Mouse (Mus musculus) forebrain, embryonic 12.5 days (tissue): ENCODE data around the gene Atp10b. TPM values are rescaled to one million over a fixed set of nuclear protein-coding genes. Genes with fewer than 3 reads are reported as not detected.
A peak's percentile ranks its signal among the peaks of the same experiment; 100 is the strongest.

Experiments used
- ATAC-seq: fragments of 200-750 bp; cut with Nextera tagmentation; 2 replicates; pipeline ENCODE4 v1.8.0; 2017; ENCODE audit warnings: moderate TSS enrichment; ENCODE audit not compliant: low FRiP score
- H3K27ac ChIP-seq: fragments of 300-500 bp; sonication (generic); 2 replicates; pipeline ENCODE4 v1.5.1; 2016; ENCODE audit warnings: mild to moderate bottlenecking
- H3K27me3 ChIP-seq: fragments of 300-500 bp; sonication (generic); 2 replicates; pipeline ENCODE4 v1.6.1; 2016; ENCODE audit warnings: mild to moderate bottlenecking
- H3K36me3 ChIP-seq: fragments of 300-500 bp; sonication (generic); replicated peaks from 2 replicates; pipeline ENCODE4 v1.6.1; 2016; ENCODE audit warnings: mild to moderate bottlenecking
- H3K4me1 ChIP-seq: fragments of 300-500 bp; sonication (generic); 2 replicates; pipeline ENCODE4 v1.6.1; 2016
- H3K4me2 ChIP-seq: fragments of 300-500 bp; sonication (generic); 2 replicates; pipeline ENCODE4 v1.6.1; 2016; ENCODE audit warnings: mild to moderate bottlenecking, moderate library complexity
- H3K4me3 ChIP-seq: fragments of 300-500 bp; sonication (generic); replicated peaks from 2 replicates; pipeline ENCODE4 v1.5.1; 2016; ENCODE audit warnings: mild to moderate bottlenecking
- H3K9ac ChIP-seq: fragments of 300-500 bp; sonication (generic); 2 replicates; pipeline ENCODE4 v1.6.1; 2016; ENCODE audit warnings: mild to moderate bottlenecking
- H3K9me3 ChIP-seq: fragments of 300-500 bp; sonication (generic); 2 replicates; pipeline ENCODE4 v1.6.1; 2016
- WGBS: fragments of 180-500 bp; shearing (Covaris S2); methylation state at CpG from one replicate; pipeline ENCODE4 v1.1.7; 2016; 5-methylcytosine and 5-hydroxymethylcytosine counted together
- polyA plus RNA-seq: library from polyadenylated mRNA; unstranded; fragments of >200 nt; fragmentation: Nextera tagmentation; extraction: Ambion mirVana; gene quantifications from 2 replicates; pipeline ENCODE4 v1.2.1, GENCODE M21; 2016

Gene Atp10b
- polyA plus RNA-seq, 1 experiment from 2014 or later = 0.10 TPM

- Histone ChIP-seq H3K27ac (no peak overlapping the region), H3K9me3 (no peaks in the 10 kb centered on the region), H3K27me3 (no peaks in the 10 kb centered on the region), H3K4me3 (no peak overlapping the region), H3K4me2 (no peak overlapping the region), H3K36me3 (no peaks in the 10 kb centered on the region), H3K9ac (no peak overlapping the region), H3K4me1 (no peaks in the 10 kb centered on the region)
- no peak for ATAC-seq
- WGBS = 78% methylated on average over 9 of the region's 9 CpGs
Measured at GRCm38 (mm10) chr11:43160188-43160942, 10.7 kb downstream of the Atp10b start.

DNA sequence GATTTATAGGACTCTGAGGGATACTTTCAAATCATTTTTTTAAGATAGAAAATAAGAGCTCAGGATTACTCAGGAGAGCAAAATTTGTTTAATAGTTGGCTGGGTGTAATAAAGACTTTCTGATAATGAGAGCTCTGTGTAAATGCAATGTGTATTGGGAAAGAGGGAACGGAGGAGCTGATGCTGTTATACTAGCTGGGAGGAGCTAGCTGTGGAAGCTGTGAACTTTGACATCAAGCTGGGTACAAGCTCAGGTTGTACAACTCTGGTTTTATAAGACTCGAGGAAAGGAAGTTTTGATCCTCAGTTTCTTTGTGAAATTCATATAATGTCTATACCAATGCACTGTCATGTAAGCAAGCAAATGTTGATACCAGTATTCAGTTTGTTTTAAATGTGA, 20.9 kb downstream of the Atp10b start:
- Histone ChIP-seq H3K9me3 (no peaks in the 10 kb centered on the region), H3K4me2 (no peak overlapping the region), H3K36me3 (no peaks in the 10 kb centered on the region), H3K4me1 (no peaks in the 10 kb centered on the region), H3K4me3 (no peak overlapping the region), H3K27ac (no peak overlapping the region), H3K9ac (no peak overlapping the region), H3K27me3 (no peaks in the 10 kb centered on the region)
- ATAC-seq = no peak
- whole genome bisulfite sequencing = 87% methylated on average over 2 of the region's 2 CpGs

DNA sequence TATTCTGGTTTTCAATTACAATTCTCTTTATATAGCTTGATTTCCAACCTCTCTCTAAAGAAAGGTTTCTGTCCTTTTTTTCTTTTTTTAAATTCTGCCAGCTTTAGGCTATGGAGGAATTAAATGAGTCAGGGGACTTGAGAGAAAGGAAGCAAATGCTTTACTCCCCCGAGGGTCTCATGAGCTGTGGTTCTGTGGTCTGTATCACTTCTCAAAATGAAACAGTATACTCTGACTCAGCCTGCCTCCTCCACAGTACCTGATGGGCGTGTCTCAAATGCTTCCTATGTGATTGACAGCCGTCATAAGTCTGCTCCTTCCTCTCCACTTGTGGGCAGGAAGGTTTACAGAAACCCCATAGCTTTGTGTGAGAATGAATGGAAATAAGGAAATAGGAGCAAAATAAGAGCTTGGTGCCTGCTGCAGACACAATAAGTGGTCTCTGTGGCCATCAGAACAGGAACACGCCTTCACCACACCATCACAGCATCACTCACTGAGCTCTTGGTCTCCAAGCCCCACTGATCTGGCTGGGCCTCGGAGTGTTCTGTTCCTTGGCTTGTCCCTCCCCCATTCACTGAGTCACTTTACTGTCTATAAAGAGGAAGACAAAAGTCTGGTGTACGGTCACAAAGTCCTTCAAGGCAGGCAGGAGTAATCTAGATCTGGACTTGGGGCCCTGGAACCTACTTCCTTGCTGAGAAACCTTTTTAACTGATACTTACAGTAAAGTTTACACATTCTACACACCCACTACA, 24.9 kb downstream of the Atp10b start:
- Histone ChIP-seq H3K27me3 (no peaks in the 10 kb centered on the region), H3K4me3 (no peak overlapping the region), H3K4me1 (no peaks in the 10 kb centered on the region), H3K9me3 (no peaks in the 10 kb centered on the region), H3K4me2 (no peak overlapping the region), H3K27ac (no peak overlapping the region), H3K36me3 (no peaks in the 10 kb centered on the region), H3K9ac (no peak overlapping the region)
- 78% methylated on average over 6 of the region's 6 CpGs for WGBS
- no peak for ATAC-seq

- Histone ChIP-seq H3K36me3 (no peaks in the 10 kb centered on the region), H3K9ac (no peak overlapping the region), H3K27me3 (no peaks in the 10 kb centered on the region), H3K4me1 (no peaks in the 10 kb centered on the region), H3K4me3 (no peak overlapping the region), H3K4me2 (no peak overlapping the region), H3K9me3 (no peaks in the 10 kb centered on the region), H3K27ac (no peak overlapping the region)
- no peak for ATAC-seq
- 89% methylated on average over 2 of the region's 2 CpGs for WGBS
Measured at GRCm38 (mm10) chr11:43182401-43182800, 32.7 kb downstream of the Atp10b start.

DNA sequence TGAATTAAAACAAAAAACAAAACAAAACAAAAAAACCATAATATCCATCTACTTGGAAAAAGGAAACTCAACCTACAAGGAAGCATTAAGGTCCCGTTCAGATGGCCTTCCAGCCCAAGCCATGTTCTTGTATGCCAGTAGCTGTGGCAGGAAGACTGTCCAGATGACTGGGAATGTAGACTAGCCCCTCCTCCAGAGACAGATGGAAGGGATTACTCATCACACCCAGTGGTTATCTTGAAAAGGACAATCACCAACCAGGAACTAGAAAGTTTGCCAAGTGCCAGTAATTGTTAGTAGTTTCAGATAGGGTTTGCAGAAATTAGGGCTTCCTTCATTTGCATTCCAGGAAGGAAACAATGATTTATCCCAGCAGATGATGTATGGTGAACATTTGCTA, 33.1 kb downstream of the Atp10b start:
- 87% methylated on average over 1 of the region's 1 CpGs for WGBS
- no peak overlapping the region for H3K4me2 ChIP-seq
- no peaks in the 10 kb centered on the region for H3K9me3 ChIP-seq
- no peak for ATAC-seq
- no peak overlapping the region for H3K9ac ChIP-seq
- H3K27me3 ChIP-seq = no peaks in the 10 kb centered on the region
- no peaks in the 10 kb centered on the region for H3K36me3 ChIP-seq
- no peak overlapping the region for H3K4me3 ChIP-seq
- no peaks in the 10 kb centered on the region for H3K4me1 ChIP-seq
- no peak overlapping the region for H3K27ac ChIP-seq

- Histone ChIP-seq H3K27ac (no peak overlapping the region), H3K4me3 (no peak overlapping the region), H3K9ac (no peak overlapping the region), H3K9me3 (no peaks in the 10 kb centered on the region), H3K4me2 (no peak overlapping the region), H3K36me3 (no peaks in the 10 kb centered on the region), H3K4me1 (no peaks in the 10 kb centered on the region), H3K27me3 (no peaks in the 10 kb centered on the region)
- WGBS = 86% methylated on average over 4 of the region's 4 CpGs
- ATAC-seq = no peak
Measured at GRCm38 (mm10) chr11:43183457-43183856, 33.8 kb downstream of the Atp10b start.

DNA sequence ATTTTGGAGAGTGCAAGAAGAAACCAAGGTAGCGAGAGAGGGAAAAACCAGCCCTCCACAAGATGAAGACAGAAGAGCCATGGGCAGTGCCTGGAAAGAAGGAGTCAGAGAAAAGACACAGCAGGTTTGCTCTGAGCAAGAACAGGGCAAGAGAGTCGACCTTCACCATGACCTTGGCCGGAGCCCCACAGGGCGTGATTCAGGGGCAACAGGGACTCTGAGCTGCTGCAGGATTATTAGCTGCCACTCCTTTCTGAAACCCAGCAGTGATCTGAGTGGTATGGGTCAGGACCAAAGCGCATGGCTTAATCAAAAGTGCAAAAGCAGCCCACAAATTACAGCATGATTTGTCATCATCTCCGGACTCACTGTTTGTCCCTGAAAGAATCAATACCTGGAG, 36.6 kb downstream of the Atp10b start:
- Histone ChIP-seq H3K27ac (no peak overlapping the region), H3K4me1 (no peaks in the 10 kb centered on the region), H3K4me3 (no peak overlapping the region), H3K4me2 (no peak overlapping the region), H3K27me3 (no peaks in the 10 kb centered on the region), H3K9ac (no peak overlapping the region), H3K9me3 (no peaks in the 10 kb centered on the region), H3K36me3 (no peaks in the 10 kb centered on the region)
- WGBS = 72% methylated on average over 6 of the region's 6 CpGs
- ATAC-seq = no peak

GRCm38 (mm10) chr11:43189817-43190593, 40.3 kb downstream of the Atp10b start:
- ATAC-seq = no peak
- Histone ChIP-seq H3K27ac (no peak overlapping the region), H3K4me2 (no peak overlapping the region), H3K36me3 (no peaks in the 10 kb centered on the region), H3K9ac (no peak overlapping the region), H3K4me1 (no peaks in the 10 kb centered on the region), H3K9me3 (no peaks in the 10 kb centered on the region), H3K27me3 (no peaks in the 10 kb centered on the region), H3K4me3 (no peak overlapping the region)
- 88% methylated on average over 3 of the region's 3 CpGs for WGBS

DNA sequence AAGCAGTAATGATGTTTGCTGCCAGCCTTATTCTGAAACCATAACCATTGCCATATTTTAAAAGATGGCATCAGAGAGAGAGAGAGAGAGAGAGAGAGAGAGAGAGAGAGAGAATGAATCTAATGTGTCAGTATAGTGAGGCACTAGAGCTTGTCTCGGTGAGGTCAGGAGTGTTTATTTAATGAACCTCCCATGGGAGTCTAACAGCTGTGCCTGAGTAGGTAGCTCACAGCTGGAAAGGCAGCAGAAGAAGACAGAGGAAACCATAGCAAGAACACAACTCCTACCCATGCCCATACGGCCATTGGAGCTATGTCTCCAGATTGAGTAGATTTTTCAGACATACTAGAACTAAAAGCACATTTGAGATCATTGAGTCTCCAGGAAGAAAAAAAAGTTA, 49.1 kb downstream of the Atp10b start:
- no peaks in the 10 kb centered on the region for H3K9me3 ChIP-seq
- no peak overlapping the region for H3K27ac ChIP-seq
- H3K9ac ChIP-seq = no peak overlapping the region
- no peak for ATAC-seq
- no peaks in the 10 kb centered on the region for H3K4me1 ChIP-seq
- no peak overlapping the region for H3K4me2 ChIP-seq
- H3K36me3 ChIP-seq = no peaks in the 10 kb centered on the region
- H3K27me3 ChIP-seq = no peaks in the 10 kb centered on the region
- 89% methylated on average over 2 of the region's 2 CpGs for WGBS
- no peak overlapping the region for H3K4me3 ChIP-seq

DNA sequence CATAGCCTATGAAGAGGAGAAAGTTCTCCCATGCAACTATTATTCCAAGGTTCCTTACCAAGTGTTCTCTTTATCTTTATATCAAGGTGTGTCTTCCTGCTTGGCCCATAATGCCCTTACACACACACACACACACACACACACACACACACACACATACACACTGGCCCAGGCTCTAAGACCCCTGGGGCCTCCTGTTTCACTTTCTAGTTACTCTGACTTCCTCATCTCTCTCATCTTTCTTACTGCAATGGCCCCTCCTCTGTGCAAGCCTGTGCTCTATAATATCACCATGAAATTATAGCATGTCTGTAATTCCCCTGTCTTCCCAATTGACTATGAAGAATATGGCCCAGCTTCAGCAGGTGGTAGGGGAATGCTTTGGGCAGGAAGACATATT, 49.7 kb downstream of the Atp10b start:
- no peak overlapping the region for H3K27ac ChIP-seq
- no peak for ATAC-seq

DNA sequence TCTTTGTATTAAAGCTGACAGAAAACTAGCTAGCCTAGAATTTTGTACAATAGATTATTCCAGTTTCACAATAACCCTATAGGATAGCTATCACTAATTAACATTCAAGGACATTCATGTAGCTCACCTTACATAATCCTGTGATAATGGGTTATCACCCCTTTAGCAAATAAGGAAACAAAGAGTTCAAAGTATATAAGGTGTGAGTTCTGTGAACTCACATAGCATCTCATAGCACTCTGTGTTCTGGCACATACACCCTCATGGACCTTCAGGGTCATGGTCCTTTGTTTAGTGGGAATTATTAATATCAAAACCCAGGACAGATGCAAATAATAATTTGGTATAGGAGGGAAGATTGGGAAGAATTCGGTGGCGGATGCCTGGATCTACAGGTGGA, 50.4 kb downstream of the Atp10b start:
- Histone ChIP-seq H3K27me3 (no peaks in the 10 kb centered on the region), H3K4me1 (no peaks in the 10 kb centered on the region), H3K9ac (no peak overlapping the region), H3K4me3 (no peak overlapping the region), H3K9me3 (no peaks in the 10 kb centered on the region), H3K36me3 (no peaks in the 10 kb centered on the region), H3K4me2 (no peak overlapping the region), H3K27ac (no peak overlapping the region)
- WGBS = 96% methylated on average over 2 of the region's 2 CpGs
- no peak for ATAC-seq

More for the DNA sequence above, 49.7 kb downstream of the Atp10b start:
- Histone ChIP-seq H3K9me3 (no peaks in the 10 kb centered on the region), H3K27me3 (no peaks in the 10 kb centered on the region), H3K4me2 (no peak overlapping the region), H3K36me3 (no peaks in the 10 kb centered on the region), H3K4me3 (no peak overlapping the region), H3K9ac (no peak overlapping the region), H3K4me1 (no peaks in the 10 kb centered on the region)

DNA sequence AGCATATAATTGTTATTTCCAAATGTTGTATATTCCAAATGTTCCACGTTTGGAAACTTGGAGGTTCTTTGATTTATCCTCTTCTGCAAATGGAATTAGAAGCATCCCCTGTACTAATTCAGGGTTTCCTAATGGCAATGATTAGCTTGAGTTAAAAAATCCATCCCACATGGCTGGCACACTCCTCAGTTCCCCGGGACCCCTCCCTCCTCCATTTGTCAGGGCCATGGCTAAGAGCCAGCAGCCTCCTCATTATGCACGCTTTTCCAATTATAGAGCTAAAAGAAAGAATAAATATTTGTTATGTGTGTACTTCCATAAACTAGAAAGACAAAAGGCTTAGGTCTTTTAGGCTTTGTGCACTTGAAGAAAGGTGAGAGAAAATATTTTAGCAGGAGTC, 53.9 kb downstream of the Atp10b start:
- 59% methylated on average over 3 of the region's 3 CpGs for WGBS
- peak; percentile 23; the same call in 1 of the 2 replicates for ATAC-seq
- H3K9ac ChIP-seq = no peak overlapping the region

More for the DNA sequence above, 53.9 kb downstream of the Atp10b start:
- Histone ChIP-seq H3K27me3 (peaks cover 3% of the 10 kb centered on the region; the same call in 1 of the 2 replicates), H3K4me2 (no peak overlapping the region), H3K4me1 (no peaks in the 10 kb centered on the region), H3K4me3 (no peak overlapping the region), H3K9me3 (no peaks in the 10 kb centered on the region), H3K36me3 (no peaks in the 10 kb centered on the region), H3K27ac (no peak overlapping the region)
